Mouse (Mus musculus): ENCODE results near the gene Slc26a10. TPM values are rescaled to one million over a fixed set of nuclear protein-coding genes. Genes with fewer than 3 reads are reported as not detected.
"Not testable (repeated sequence)": the region's sequence is repeated elsewhere in the genome, so short reads cannot be mapped to it uniquely, and the experiment has no call there.

Slc26a10 gene
- polyA plus RNA-seq, 1 experiment from 2014 or later = 1.1 TPM

- Histone ChIP-seq H3K9me3 (ENCODE audit: control insufficient read depth, low read length) (no peaks in the 10 kb centered on the region), H3K4me3 (ENCODE audit: low read length) (no peak overlapping the region), H3K27me3 (ENCODE audit: control insufficient read depth, insufficient read depth, low read depth, low read length) (no peaks in the 10 kb centered on the region), H3K4me2 (ENCODE audit: low read depth, low read length) (no peak overlapping the region), H3K36me3 (ENCODE audit: control insufficient read depth, insufficient read depth, low read length) (no peaks in the 10 kb centered on the region), H3K4me1 (replicated peaks; ENCODE audit: control insufficient read depth, insufficient read depth, low read length) (no peaks in the 10 kb centered on the region), H3K9ac (ENCODE audit: low read length) (no peak overlapping the region), H3K27ac (ENCODE audit: low read length) (no peak overlapping the region)
- 70% methylated on average over 18 of the region's 18 CpGs for WGBS
- ATAC-seq (ENCODE audit: low read depth) = no peak
Measured at GRCm38 (mm10) chr10:127138328-127139141, 41.9 kb downstream of the Slc26a10 start.

- Histone ChIP-seq H3K9ac (ENCODE audit: low read length) (no peak overlapping the region), H3K4me3 (ENCODE audit: low read length) (no peak overlapping the region), H3K27ac (ENCODE audit: low read length) (no peak overlapping the region), H3K36me3 (ENCODE audit: control insufficient read depth, insufficient read depth, low read length) (no peaks in the 10 kb centered on the region), H3K4me2 (ENCODE audit: low read depth, low read length) (no peak overlapping the region), H3K9me3 (ENCODE audit: control insufficient read depth, low read length) (no peaks in the 10 kb centered on the region), H3K27me3 (ENCODE audit: control insufficient read depth, insufficient read depth, low read depth, low read length) (no peaks in the 10 kb centered on the region), H3K4me1 (replicated peaks; ENCODE audit: control insufficient read depth, insufficient read depth, low read length) (no peaks in the 10 kb centered on the region)
- no peak for ATAC-seq (ENCODE audit: low read depth)
- WGBS = 68% methylated on average over 3 of the region's 3 CpGs
Measured at GRCm38 (mm10) chr10:127137896-127138295, 42.5 kb downstream of the Slc26a10 start.

GRCm38 (mm10) chr10:127136510-127136909 lies 43.9 kb downstream of the Slc26a10 start:
- Histone ChIP-seq H3K27me3 (ENCODE audit: control insufficient read depth, insufficient read depth, low read depth, low read length) (no peaks in the 10 kb centered on the region; the same call in 1 of the 2 replicates), H3K4me3 (ENCODE audit: low read length) (no peak overlapping the region), H3K36me3 (ENCODE audit: control insufficient read depth, insufficient read depth, low read length) (no peaks in the 10 kb centered on the region), H3K27ac (ENCODE audit: low read length) (no peak overlapping the region), H3K4me1 (replicated peaks; ENCODE audit: control insufficient read depth, insufficient read depth, low read length) (no peaks in the 10 kb centered on the region), H3K9ac (ENCODE audit: low read length) (no peak overlapping the region), H3K4me2 (ENCODE audit: low read depth, low read length) (no peak overlapping the region), H3K9me3 (ENCODE audit: control insufficient read depth, low read length) (no peaks in the 10 kb centered on the region)
- WGBS = 61% methylated on average over 4 of the region's 4 CpGs
- no peak for ATAC-seq (ENCODE audit: low read depth)

GRCm38 (mm10) chr10:127135118-127135836 lies 45.2 kb downstream of the Slc26a10 start:
- Histone ChIP-seq H3K27ac (ENCODE audit: low read length) (no peak overlapping the region), H3K4me3 (ENCODE audit: low read length) (no peak overlapping the region), H3K4me1 (replicated peaks; ENCODE audit: control insufficient read depth, insufficient read depth, low read length) (no peaks in the 10 kb centered on the region), H3K9me3 (ENCODE audit: control insufficient read depth, low read length) (no peaks in the 10 kb centered on the region), H3K36me3 (ENCODE audit: control insufficient read depth, insufficient read depth, low read length) (no peaks in the 10 kb centered on the region), H3K9ac (ENCODE audit: low read length) (no peak overlapping the region), H3K4me2 (ENCODE audit: low read depth, low read length) (no peak overlapping the region), H3K27me3 (ENCODE audit: control insufficient read depth, insufficient read depth, low read depth, low read length) (no peaks in the 10 kb centered on the region; the same call in 1 of the 2 replicates)
- 29% methylated on average over 8 of the region's 8 CpGs for WGBS
- ATAC-seq (ENCODE audit: low read depth) = no peak

GRCm38 (mm10) chr10:127134394-127135035 lies 45.9 kb downstream of the Slc26a10 start:
- not testable (repeated sequence) for H3K36me3 ChIP-seq (ENCODE audit: control insufficient read depth, insufficient read depth, low read length); H3K9me3 ChIP-seq (ENCODE audit: control insufficient read depth, low read length); H3K4me3 ChIP-seq (ENCODE audit: low read length); H3K4me1 ChIP-seq (replicated peaks; ENCODE audit: control insufficient read depth, insufficient read depth, low read length); H3K27ac ChIP-seq (ENCODE audit: low read length); ATAC-seq (ENCODE audit: low read depth); H3K27me3 ChIP-seq (ENCODE audit: control insufficient read depth, insufficient read depth, low read depth, low read length); H3K4me2 ChIP-seq (ENCODE audit: low read depth, low read length); H3K9ac ChIP-seq (ENCODE audit: low read length)
- 57% methylated on average over 3 of the region's 3 CpGs for WGBS

- no peak for ATAC-seq (ENCODE audit: low read depth)
- H3K9me3 ChIP-seq (ENCODE audit: control insufficient read depth, low read length) = no peaks in the 10 kb centered on the region
- 52% methylated on average over 5 of the region's 5 CpGs for WGBS
- H3K4me2 ChIP-seq (ENCODE audit: low read depth, low read length) = no peak overlapping the region
- no peak overlapping the region for H3K9ac ChIP-seq (ENCODE audit: low read length)
- no peaks in the 10 kb centered on the region for H3K36me3 ChIP-seq (ENCODE audit: control insufficient read depth, insufficient read depth, low read length)
- no peaks in the 10 kb centered on the region for H3K4me1 ChIP-seq (replicated peaks; ENCODE audit: control insufficient read depth, insufficient read depth, low read length)
- H3K4me3 ChIP-seq (ENCODE audit: low read length) = no peak overlapping the region
- no peaks in the 10 kb centered on the region; the same call in 1 of the 2 replicates for H3K27me3 ChIP-seq (ENCODE audit: control insufficient read depth, insufficient read depth, low read depth, low read length)
- H3K27ac ChIP-seq (ENCODE audit: low read length) = no peak overlapping the region
Measured at GRCm38 (mm10) chr10:127132469-127132868, 48.0 kb downstream of the Slc26a10 start.

- 64% methylated on average over 4 of the region's 4 CpGs for WGBS
Measured at GRCm38 (mm10) chr10:127129431-127129830, 51.0 kb downstream of the Slc26a10 start.

GRCm38 (mm10) chr10:127127711-127128279 lies 52.6 kb downstream of the Slc26a10 start:
- Histone ChIP-seq H3K27ac (ENCODE audit: low read length) (no peak overlapping the region), H3K4me2 (ENCODE audit: low read depth, low read length) (no peak overlapping the region), H3K27me3 (ENCODE audit: control insufficient read depth, insufficient read depth, low read depth, low read length) (no peaks in the 10 kb centered on the region; the same call in 1 of the 2 replicates), H3K4me3 (ENCODE audit: low read length) (no peak overlapping the region), H3K9ac (ENCODE audit: low read length) (no peak overlapping the region), H3K9me3 (ENCODE audit: control insufficient read depth, low read length) (no peaks in the 10 kb centered on the region), H3K4me1 (replicated peaks; ENCODE audit: control insufficient read depth, insufficient read depth, low read length) (peaks cover 5% of the 10 kb centered on the region), H3K36me3 (ENCODE audit: control insufficient read depth, insufficient read depth, low read length) (no peaks in the 10 kb centered on the region)
- ATAC-seq (ENCODE audit: low read depth) = no peak
- WGBS = 62% methylated on average over 7 of the region's 7 CpGs

More at GRCm38 (mm10) chr10:127129431-127129830, 51.0 kb downstream of the Slc26a10 start:
- H3K9me3 ChIP-seq (ENCODE audit: control insufficient read depth, low read length) = no peaks in the 10 kb centered on the region
- no peaks in the 10 kb centered on the region for H3K36me3 ChIP-seq (ENCODE audit: control insufficient read depth, insufficient read depth, low read length)
- no peak overlapping the region for H3K4me2 ChIP-seq (ENCODE audit: low read depth, low read length)
- no peak overlapping the region for H3K9ac ChIP-seq (ENCODE audit: low read length)
- ATAC-seq (ENCODE audit: low read depth) = no peak
- H3K27me3 ChIP-seq (ENCODE audit: control insufficient read depth, insufficient read depth, low read depth, low read length) = no peaks in the 10 kb centered on the region; the same call in 1 of the 2 replicates
- no peak overlapping the region for H3K4me3 ChIP-seq (ENCODE audit: low read length)
- no peaks in the 10 kb centered on the region for H3K4me1 ChIP-seq (replicated peaks; ENCODE audit: control insufficient read depth, insufficient read depth, low read length)
- H3K27ac ChIP-seq (ENCODE audit: low read length) = no peak overlapping the region

GRCm38 (mm10) chr10:127126579-127126978 lies 53.9 kb downstream of the Slc26a10 start:
- no peak overlapping the region for H3K4me3 ChIP-seq (ENCODE audit: low read length)
- no peak overlapping the region for H3K27ac ChIP-seq (ENCODE audit: low read length)
- no peak overlapping the region for H3K9ac ChIP-seq (ENCODE audit: low read length)
- no peak overlapping the region for H3K4me2 ChIP-seq (ENCODE audit: low read depth, low read length)
- H3K9me3 ChIP-seq (ENCODE audit: control insufficient read depth, low read length) = no peaks in the 10 kb centered on the region
- no peak for ATAC-seq (ENCODE audit: low read depth)
- WGBS = 61% methylated on average over 5 of the region's 5 CpGs
- H3K27me3 ChIP-seq (ENCODE audit: control insufficient read depth, insufficient read depth, low read depth, low read length) = no peaks in the 10 kb centered on the region
- no peaks in the 10 kb centered on the region for H3K36me3 ChIP-seq (ENCODE audit: control insufficient read depth, insufficient read depth, low read length)
- peaks cover 6% of the 10 kb centered on the region for H3K4me1 ChIP-seq (replicated peaks; ENCODE audit: control insufficient read depth, insufficient read depth, low read length)
